Mouse (Mus musculus): ENCODE data around the gene Pik3ap1. TPM values are rescaled to one million over a fixed set of nuclear protein-coding genes. Genes with fewer than 3 reads are reported as not detected.
A peak's percentile ranks its signal among the peaks of the same experiment; 100 is the strongest.
"Not testable (repeated sequence)": the region's sequence is repeated elsewhere in the genome, so short reads cannot be mapped to it uniquely, and the experiment has no call there.

Pik3ap1 gene
- polyA plus RNA-seq, 1 experiment, result 0.91 TPM

GRCm38 (mm10) chr19:41317315-41318095 lies 67.4 kb downstream of the Pik3ap1 start:
- Histone ChIP-seq H3K4me1 (ENCODE audit: control insufficient read depth, insufficient read depth, low read length) (no peaks in the 10 kb centered on the region), H3K27ac (ENCODE audit: insufficient read depth, low read length) (no peak overlapping the region), H3K4me3 (ENCODE audit: insufficient read depth, low read length) (no peak overlapping the region)
- TF ChIP-seq POLR2A (IDR thresholded peaks at IDR 0.05; ENCODE audit: low read depth, low read length) (no peak), CTCF (IDR thresholded peaks at IDR 0.05; ENCODE audit: borderline replicate concordance, insufficient read depth, low read length) (peak; percentile 84)

GRCm38 (mm10) chr19:41314696-41315095 lies 70.2 kb downstream of the Pik3ap1 start:
- TF ChIP-seq CTCF (IDR thresholded peaks at IDR 0.05; ENCODE audit: borderline replicate concordance, insufficient read depth, low read length), result no peak
- no peak for TF ChIP-seq POLR2A (IDR thresholded peaks at IDR 0.05; ENCODE audit: low read depth, low read length)
- Histone ChIP-seq H3K4me3 (ENCODE audit: insufficient read depth, low read length) (no peak overlapping the region), H3K4me1 (ENCODE audit: control insufficient read depth, insufficient read depth, low read length) (no peaks in the 10 kb centered on the region), H3K27ac (ENCODE audit: insufficient read depth, low read length) (no peak overlapping the region)

DNA sequence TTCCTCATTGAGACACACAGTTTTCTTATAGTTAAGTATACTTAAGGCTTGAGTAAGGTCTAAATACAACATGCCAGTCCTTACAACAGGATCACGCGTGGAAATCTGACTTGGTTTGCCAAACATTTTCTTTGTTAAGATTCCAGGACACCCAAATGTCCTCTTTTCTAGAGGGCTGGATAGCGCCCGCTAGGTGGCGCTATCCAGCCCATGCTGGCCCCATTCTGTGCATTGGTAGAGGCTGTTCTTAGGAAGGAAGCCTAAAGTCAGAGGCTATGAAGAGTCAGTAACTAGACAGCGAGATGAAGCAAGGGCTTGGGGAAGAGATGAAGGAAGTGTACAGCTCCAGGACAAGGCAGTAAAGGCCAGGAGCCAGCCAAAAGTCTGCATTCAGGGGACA lies 71.2 kb downstream of the Pik3ap1 start:
- H3K4me3 ChIP-seq (ENCODE audit: insufficient read depth, low read length), result no peak overlapping the region
- TF ChIP-seq POLR2A (IDR thresholded peaks at IDR 0.05; ENCODE audit: low read depth, low read length) (no peak), CTCF (IDR thresholded peaks at IDR 0.05; ENCODE audit: borderline replicate concordance, insufficient read depth, low read length) (no peak)
- no peak overlapping the region for H3K27ac ChIP-seq (ENCODE audit: insufficient read depth, low read length)
- H3K4me1 ChIP-seq (ENCODE audit: control insufficient read depth, insufficient read depth, low read length), result no peaks in the 10 kb centered on the region

- not testable (repeated sequence) for H3K4me1 ChIP-seq (ENCODE audit: control insufficient read depth, insufficient read depth, low read length); H3K4me3 ChIP-seq (ENCODE audit: insufficient read depth, low read length); H3K27ac ChIP-seq (ENCODE audit: insufficient read depth, low read length)
These were observed 72.3 kb downstream of the Pik3ap1 start for GRCm38 (mm10) chr19:41312587-41312986.

DNA sequence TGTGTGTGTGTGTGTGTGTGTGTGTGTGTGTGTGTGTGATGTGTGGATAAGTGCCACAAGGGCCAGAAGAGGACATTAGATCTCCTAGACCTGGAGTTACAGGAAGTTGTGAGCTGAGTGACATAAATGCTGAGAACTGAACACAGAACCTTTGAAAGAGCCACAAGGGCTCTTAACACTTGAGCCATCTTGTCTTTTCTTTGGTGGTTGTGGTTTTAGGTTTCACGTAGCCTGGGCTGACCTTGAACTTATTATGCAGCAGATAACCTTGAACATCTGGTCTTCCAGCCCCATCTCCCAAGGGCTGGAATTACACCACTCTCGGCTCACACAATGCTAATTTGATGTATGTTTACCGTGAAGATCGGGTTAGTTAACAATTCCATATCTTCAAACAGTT lies 72.9 kb downstream of the Pik3ap1 start:
- H3K4me3 ChIP-seq (ENCODE audit: insufficient read depth, low read length), result no peak overlapping the region
- no peak overlapping the region for H3K27ac ChIP-seq (ENCODE audit: insufficient read depth, low read length)
- no peak for TF ChIP-seq POLR2A (IDR thresholded peaks at IDR 0.05; ENCODE audit: low read depth, low read length)
- no peak for TF ChIP-seq CTCF (IDR thresholded peaks at IDR 0.05; ENCODE audit: borderline replicate concordance, insufficient read depth, low read length)
- no peaks in the 10 kb centered on the region for H3K4me1 ChIP-seq (ENCODE audit: control insufficient read depth, insufficient read depth, low read length)

- TF ChIP-seq POLR2A (IDR thresholded peaks at IDR 0.05; ENCODE audit: low read depth, low read length), result no peak
- H3K27ac ChIP-seq (ENCODE audit: insufficient read depth, low read length), result no peak overlapping the region
- H3K4me1 ChIP-seq (ENCODE audit: control insufficient read depth, insufficient read depth, low read length), result no peaks in the 10 kb centered on the region
- H3K4me3 ChIP-seq (ENCODE audit: insufficient read depth, low read length), result peak overlapping the region; percentile 9; the same call in 1 of the 2 replicates
These were observed 73.8 kb downstream of the Pik3ap1 start for GRCm38 (mm10) chr19:41310971-41311703.

- TF ChIP-seq CTCF (IDR thresholded peaks at IDR 0.05; ENCODE audit: borderline replicate concordance, insufficient read depth, low read length), result no peak
- no peak for TF ChIP-seq POLR2A (IDR thresholded peaks at IDR 0.05; ENCODE audit: low read depth, low read length)
- no peak overlapping the region for H3K27ac ChIP-seq (ENCODE audit: insufficient read depth, low read length)
- H3K4me1 ChIP-seq (ENCODE audit: control insufficient read depth, insufficient read depth, low read length), result no peaks in the 10 kb centered on the region
- no peak overlapping the region for H3K4me3 ChIP-seq (ENCODE audit: insufficient read depth, low read length)
These were observed 81.0 kb downstream of the Pik3ap1 start for GRCm38 (mm10) chr19:41303933-41304332.

DNA sequence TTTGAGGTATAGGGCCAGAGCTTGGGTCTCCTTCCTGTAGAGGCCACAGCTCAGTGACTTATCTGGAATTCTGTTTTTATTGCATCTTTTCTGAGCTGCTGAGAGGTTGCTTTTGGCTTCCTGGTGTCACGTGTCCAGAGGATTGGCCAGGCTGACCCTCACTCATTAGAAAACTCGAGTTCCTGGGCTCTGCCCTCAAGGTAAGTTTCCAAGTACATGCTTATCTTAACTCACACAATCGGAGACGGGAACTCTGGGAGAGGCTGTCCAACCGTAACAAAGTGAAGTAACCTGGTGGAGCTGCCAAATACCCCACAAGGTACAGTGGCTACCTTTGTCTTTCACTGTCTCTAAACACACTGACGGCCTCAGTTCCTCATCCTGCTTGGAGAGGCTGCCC lies 81.5 kb downstream of the Pik3ap1 start:
- Histone ChIP-seq H3K4me1 (ENCODE audit: control insufficient read depth, insufficient read depth, low read length) (no peaks in the 10 kb centered on the region), H3K4me3 (ENCODE audit: insufficient read depth, low read length) (no peak overlapping the region), H3K27ac (ENCODE audit: insufficient read depth, low read length) (no peak overlapping the region)
- TF ChIP-seq POLR2A (IDR thresholded peaks at IDR 0.05; ENCODE audit: low read depth, low read length), result no peak
- no peak for TF ChIP-seq CTCF (IDR thresholded peaks at IDR 0.05; ENCODE audit: borderline replicate concordance, insufficient read depth, low read length)

- no peak overlapping the region for H3K4me3 ChIP-seq (ENCODE audit: insufficient read depth, low read length)
- no peak for TF ChIP-seq POLR2A (IDR thresholded peaks at IDR 0.05; ENCODE audit: low read depth, low read length)
- no peak for TF ChIP-seq CTCF (IDR thresholded peaks at IDR 0.05; ENCODE audit: borderline replicate concordance, insufficient read depth, low read length)
- no peaks in the 10 kb centered on the region for H3K4me1 ChIP-seq (ENCODE audit: control insufficient read depth, insufficient read depth, low read length)
- no peak overlapping the region for H3K27ac ChIP-seq (ENCODE audit: insufficient read depth, low read length)
These were observed 83.0 kb downstream of the Pik3ap1 start for GRCm38 (mm10) chr19:41301856-41302255.

DNA sequence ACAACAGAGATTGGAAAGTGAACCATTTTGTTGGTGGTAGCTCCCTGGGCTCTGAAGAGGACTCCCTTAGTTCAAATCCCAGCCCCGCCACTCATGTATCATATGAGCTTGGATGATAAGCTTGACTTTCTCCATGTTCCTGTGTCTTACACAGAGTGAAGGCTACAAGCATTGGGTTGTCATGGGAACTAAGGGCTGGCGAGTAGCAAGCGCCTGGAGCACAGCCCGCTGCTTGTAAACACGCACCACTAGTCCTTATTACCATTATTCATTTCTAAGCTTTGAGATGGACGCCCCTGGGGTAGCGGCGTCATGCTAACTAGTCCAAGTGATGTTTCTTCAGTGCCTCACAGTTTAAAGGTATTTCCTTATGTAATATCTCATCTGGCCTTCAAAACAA lies 85.5 kb downstream of the Pik3ap1 start:
- no peaks in the 10 kb centered on the region for H3K4me1 ChIP-seq (ENCODE audit: control insufficient read depth, insufficient read depth, low read length)
- H3K27ac ChIP-seq (ENCODE audit: insufficient read depth, low read length), result no peak overlapping the region
- no peak for TF ChIP-seq CTCF (IDR thresholded peaks at IDR 0.05; ENCODE audit: borderline replicate concordance, insufficient read depth, low read length)
- TF ChIP-seq POLR2A (IDR thresholded peaks at IDR 0.05; ENCODE audit: low read depth, low read length), result no peak
- H3K4me3 ChIP-seq (ENCODE audit: insufficient read depth, low read length), result no peak overlapping the region
